Mouse (Mus musculus) heart, embryonic 13.5 days (tissue): Measurements from ENCODE around the gene Rps29. TPM values are rescaled to one million over a fixed set of nuclear protein-coding genes. Genes with fewer than 3 reads are reported as not detected.
"Not testable (repeated sequence)": the region's sequence is repeated elsewhere in the genome, so short reads cannot be mapped to it uniquely, and the experiment has no call there.

Experiments
- ATAC-seq: fragments of 200-750 bp; cut with Nextera tagmentation; 2 replicates; pipeline ENCODE4 v1.8.0; 2017; ENCODE audit warnings: moderate TSS enrichment; ENCODE audit not compliant: insufficient number of reproducible peaks, low FRiP score, low TSS enrichment; ENCODE audit errors: extremely low read depth
- H3K27ac ChIP-seq: fragments of 300-500 bp; sonication (generic); replicated peaks from 2 replicates; pipeline ENCODE4 v1.5.1; 2015; ENCODE audit warnings: moderate library complexity, mild to moderate bottlenecking, inconsistent platforms
- H3K27me3 ChIP-seq: fragments of 300-500 bp; sonication (generic); replicated peaks from 2 replicates; pipeline ENCODE4 v1.6.1; 2015; ENCODE audit warnings: mild to moderate bottlenecking, inconsistent platforms
- H3K36me3 ChIP-seq: fragments of 300-500 bp; sonication (generic); 2 replicates; pipeline ENCODE4 v1.6.1; 2015; ENCODE audit warnings: mild to moderate bottlenecking, inconsistent platforms
- H3K4me1 ChIP-seq: fragments of 300-500 bp; sonication (generic); 2 replicates; pipeline ENCODE4 v1.6.1; 2015; ENCODE audit warnings: inconsistent platforms
- H3K4me2 ChIP-seq: fragments of 300-500 bp; sonication (generic); 2 replicates; pipeline ENCODE4 v1.6.1; 2015; ENCODE audit warnings: inconsistent platforms, mild to moderate bottlenecking, moderate library complexity
- H3K4me3 ChIP-seq: fragments of 300-500 bp; sonication (generic); 2 replicates; pipeline ENCODE4 v1.5.1; 2015; ENCODE audit warnings: moderate library complexity, mild to moderate bottlenecking, inconsistent platforms
- H3K9ac ChIP-seq: fragments of 300-500 bp; sonication (generic); 2 replicates; pipeline ENCODE4 v1.6.1; 2015; ENCODE audit warnings: inconsistent platforms, mild to moderate bottlenecking, moderate library complexity
- H3K9me3 ChIP-seq: fragments of 300-500 bp; sonication (generic); 2 replicates; pipeline ENCODE4 v1.6.1; 2016; ENCODE audit warnings: inconsistent platforms
- WGBS: fragments of 180-500 bp; shearing (Covaris S2); methylation state at CpG from one replicate; pipeline ENCODE4 v1.1.7; 2015; ENCODE audit warnings: mixed read lengths; 5-methylcytosine and 5-hydroxymethylcytosine counted together
- polyA plus RNA-seq: library from polyadenylated mRNA; unstranded; fragments of >200 nt; fragmentation: Nextera tagmentation; extraction: Ambion mirVana; gene quantifications from 2 replicates; pipeline ENCODE4 v1.2.1, GENCODE M21; 2015

The Rps29 gene
- polyA plus RNA-seq: 1,386 and 1,427 TPM in 2 replicates

GRCm38 (mm10) chr12:69158765-69159577 is at the start of gene Rps29:
TSS of gene Rps29 (minus strand) at chr12:69159186.
- H3K4me1 ChIP-seq: peaks cover 13% of the 10 kb centered on the region
- peak within 1 kb of the TSS; percentile 82 for H3K4me3 ChIP-seq
- H3K4me2 ChIP-seq: peak within 1 kb of the TSS; percentile 71
- under 1% methylated on average over 60 of the region's 68 CpGs for WGBS
- H3K27ac ChIP-seq: peak within 1 kb of the TSS; percentile 95
- peak within 1 kb of the TSS; percentile 95 for H3K9ac ChIP-seq
- ATAC-seq: peak; percentile 99
- peaks cover 29% of the 10 kb centered on the region for H3K36me3 ChIP-seq
- H3K27me3 ChIP-seq, H3K9me3 ChIP-seq: not testable (repeated sequence)

GRCm38 (mm10) chr12:69208520-69208919 is 49.5 kb upstream of the Rps29 start:
- no peak for ATAC-seq
- WGBS: 90% methylated on average over 2 of the region's 2 CpGs
- H3K4me2 ChIP-seq: no peak overlapping the region

DNA sequence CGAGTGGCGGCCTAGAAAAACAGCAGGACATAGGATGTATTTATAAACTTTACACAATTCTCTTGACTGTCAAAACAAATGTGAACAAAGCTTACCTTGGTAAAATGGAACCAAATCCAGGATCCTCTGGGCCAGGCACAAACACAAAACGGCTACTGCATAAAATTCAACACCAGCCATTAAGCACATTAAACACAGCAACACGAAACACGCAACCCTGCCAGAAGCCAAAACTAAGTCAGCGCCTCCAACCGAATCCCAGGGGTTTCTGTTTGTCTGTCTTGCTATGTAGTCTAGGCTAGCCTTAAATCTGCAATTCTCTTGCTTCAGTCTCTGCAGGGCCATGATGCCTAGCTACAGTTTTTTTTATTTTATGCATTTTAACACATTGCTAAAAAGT is 48.9 kb upstream of the Rps29 start:
- Histone ChIP-seq H3K9me3 (no peaks in the 10 kb centered on the region), H3K4me3 (no peak overlapping the region), H3K4me2 (no peak overlapping the region), H3K27ac (no peak overlapping the region), H3K9ac (no peak overlapping the region), H3K36me3 (peaks cover 77% of the 10 kb centered on the region), H3K27me3 (no peaks in the 10 kb centered on the region), H3K4me1 (no peaks in the 10 kb centered on the region)
- ATAC-seq: no peak
- 96% methylated on average over 7 of the region's 7 CpGs for WGBS

More at GRCm38 (mm10) chr12:69208520-69208919, 49.5 kb upstream of the Rps29 start:
- no peak overlapping the region for H3K27ac ChIP-seq
- H3K9me3 ChIP-seq: no peaks in the 10 kb centered on the region
- peaks cover 78% of the 10 kb centered on the region for H3K36me3 ChIP-seq
- no peak overlapping the region for H3K4me3 ChIP-seq
- no peaks in the 10 kb centered on the region for H3K4me1 ChIP-seq
- H3K27me3 ChIP-seq: no peaks in the 10 kb centered on the region
- no peak overlapping the region for H3K9ac ChIP-seq

DNA sequence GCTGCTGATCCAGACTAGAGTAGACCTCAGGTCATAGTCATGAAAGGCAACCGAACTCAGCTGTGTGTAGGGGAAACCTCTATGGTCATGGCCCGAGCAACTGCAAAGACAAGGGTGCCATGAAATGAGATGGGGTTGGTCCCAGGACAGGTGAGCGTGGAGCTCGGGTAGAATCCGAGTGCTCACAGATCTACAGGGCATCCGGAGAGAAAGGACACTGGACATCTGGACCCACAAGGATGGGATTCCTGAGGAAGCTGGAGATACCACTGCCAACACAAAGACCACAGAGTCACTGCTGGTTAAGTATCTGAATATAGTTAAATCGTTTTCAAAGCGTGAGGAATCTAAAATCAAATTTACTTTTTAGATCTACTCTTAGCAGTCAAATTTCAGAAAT is 48.4 kb upstream of the Rps29 start:
- Histone ChIP-seq H3K4me1 (no peaks in the 10 kb centered on the region), H3K4me3 (no peak overlapping the region), H3K9me3 (no peaks in the 10 kb centered on the region), H3K9ac (no peak overlapping the region), H3K36me3 (peaks cover 77% of the 10 kb centered on the region), H3K27ac (no peak overlapping the region), H3K4me2 (no peak overlapping the region), H3K27me3 (no peaks in the 10 kb centered on the region)
- no peak for ATAC-seq
- 87% methylated on average over 8 of the region's 8 CpGs for WGBS

DNA sequence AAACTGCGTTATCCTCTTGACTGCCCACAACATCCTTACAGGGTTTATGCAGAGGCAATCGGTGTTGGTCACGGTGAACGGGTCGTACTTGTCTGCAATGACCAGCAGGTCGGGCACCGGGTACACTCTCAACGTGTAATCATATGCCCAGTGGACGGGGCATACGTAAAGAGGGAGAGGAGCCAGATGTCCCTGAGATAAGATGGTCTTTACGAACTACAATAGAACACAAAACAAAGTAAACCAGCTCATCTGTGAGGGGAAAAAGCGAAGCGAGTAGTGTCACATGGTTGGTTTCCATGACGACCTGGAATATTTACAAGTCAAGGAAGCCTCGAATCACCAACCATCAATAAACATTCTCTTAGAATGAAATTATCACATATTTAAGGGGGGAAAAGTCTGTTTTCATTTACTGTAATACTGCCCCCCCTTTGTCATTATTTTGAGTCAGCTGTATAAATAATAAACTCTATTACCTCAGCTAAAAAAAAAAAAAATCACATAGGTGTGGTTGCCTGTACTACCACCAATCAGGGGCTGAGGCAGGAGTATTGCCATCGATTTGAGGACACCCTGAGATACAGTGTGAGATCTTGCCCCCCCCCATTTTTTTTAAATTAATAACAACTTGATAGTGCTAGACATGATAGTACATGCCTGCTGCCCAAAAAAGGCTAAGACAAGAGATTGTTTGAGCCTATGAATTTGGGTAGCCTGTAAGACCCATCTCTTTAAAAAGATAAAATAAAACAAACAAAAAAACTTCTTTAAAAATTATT is 45.3 kb upstream of the Rps29 start, which contains the start of gene Gm49384:
Gm49384 (minus strand) TSS at position 216 of the 782 bp plus-strand sequence.
- no peaks in the 10 kb centered on the region for H3K9me3 ChIP-seq
- no peak within 1 kb of the TSS for H3K4me2 ChIP-seq
- no peak for ATAC-seq
- H3K36me3 ChIP-seq: peaks cover 77% of the 10 kb centered on the region
- H3K4me1 ChIP-seq: peaks cover 5% of the 10 kb centered on the region
- no peak within 1 kb of the TSS for H3K9ac ChIP-seq
- 85% methylated on average over 16 of the region's 16 CpGs for WGBS
- no peak within 1 kb of the TSS for H3K4me3 ChIP-seq
- no peaks in the 10 kb centered on the region for H3K27me3 ChIP-seq
- H3K27ac ChIP-seq: no peak within 1 kb of the TSS

GRCm38 (mm10) chr12:69198985-69199384 is 40.0 kb upstream of the Rps29 start:
- no peak for ATAC-seq
- no peaks in the 10 kb centered on the region for H3K9me3 ChIP-seq
- peaks cover 45% of the 10 kb centered on the region for H3K36me3 ChIP-seq
- H3K9ac ChIP-seq: 0 out of 2 replicates have a peak overlapping the region, but pooled peaks have one; percentile 29
- H3K4me2 ChIP-seq: peak overlapping the region; percentile 97
- peaks cover 28% of the 10 kb centered on the region for H3K4me1 ChIP-seq
- 0 out of 2 replicates have a peak overlapping the region, but pooled peaks have one; percentile 97 for H3K4me3 ChIP-seq
- no peak overlapping the region for H3K27ac ChIP-seq
- no peaks in the 10 kb centered on the region for H3K27me3 ChIP-seq

- peak within 1 kb of the TSS; percentile 87 for H3K9ac ChIP-seq
- peak within 1 kb of the TSS; percentile 97 for H3K4me2 ChIP-seq
- peaks cover 43% of the 10 kb centered on the region for H3K36me3 ChIP-seq
- peaks cover 28% of the 10 kb centered on the region for H3K4me1 ChIP-seq
- no peaks in the 10 kb centered on the region for H3K9me3 ChIP-seq
- 0 out of 2 replicates have a peak, but pooled peaks have one; percentile 10 for ATAC-seq
- peak within 1 kb of the TSS; percentile 91 for H3K27ac ChIP-seq
- peak within 1 kb of the TSS; percentile 97 for H3K4me3 ChIP-seq
- H3K27me3 ChIP-seq: no peaks in the 10 kb centered on the region
- under 1% methylated on average over 18 of the region's 18 CpGs for WGBS
These were observed 39.2 kb upstream of the Rps29 start, which contains the start of gene Dnaaf2 for GRCm38 (mm10) chr12:69198164-69198535. TSS of gene Dnaaf2 (minus strand) at chr12:69198429.

GRCm38 (mm10) chr12:69197378-69198163 is 38.6 kb upstream of the Rps29 start:
- peak overlapping the region; percentile 97 for H3K4me3 ChIP-seq
- H3K9ac ChIP-seq: peak overlapping the region; percentile 87
- ATAC-seq: peak; percentile 69
- H3K27ac ChIP-seq: peak overlapping the region; percentile 91
- H3K4me1 ChIP-seq: peaks cover 28% of the 10 kb centered on the region
- no peaks in the 10 kb centered on the region for H3K9me3 ChIP-seq
- H3K27me3 ChIP-seq: no peaks in the 10 kb centered on the region
- H3K36me3 ChIP-seq: peaks cover 43% of the 10 kb centered on the region
- H3K4me2 ChIP-seq: peak overlapping the region; percentile 97
- WGBS: under 1% methylated on average over 94 of the region's 94 CpGs

DNA sequence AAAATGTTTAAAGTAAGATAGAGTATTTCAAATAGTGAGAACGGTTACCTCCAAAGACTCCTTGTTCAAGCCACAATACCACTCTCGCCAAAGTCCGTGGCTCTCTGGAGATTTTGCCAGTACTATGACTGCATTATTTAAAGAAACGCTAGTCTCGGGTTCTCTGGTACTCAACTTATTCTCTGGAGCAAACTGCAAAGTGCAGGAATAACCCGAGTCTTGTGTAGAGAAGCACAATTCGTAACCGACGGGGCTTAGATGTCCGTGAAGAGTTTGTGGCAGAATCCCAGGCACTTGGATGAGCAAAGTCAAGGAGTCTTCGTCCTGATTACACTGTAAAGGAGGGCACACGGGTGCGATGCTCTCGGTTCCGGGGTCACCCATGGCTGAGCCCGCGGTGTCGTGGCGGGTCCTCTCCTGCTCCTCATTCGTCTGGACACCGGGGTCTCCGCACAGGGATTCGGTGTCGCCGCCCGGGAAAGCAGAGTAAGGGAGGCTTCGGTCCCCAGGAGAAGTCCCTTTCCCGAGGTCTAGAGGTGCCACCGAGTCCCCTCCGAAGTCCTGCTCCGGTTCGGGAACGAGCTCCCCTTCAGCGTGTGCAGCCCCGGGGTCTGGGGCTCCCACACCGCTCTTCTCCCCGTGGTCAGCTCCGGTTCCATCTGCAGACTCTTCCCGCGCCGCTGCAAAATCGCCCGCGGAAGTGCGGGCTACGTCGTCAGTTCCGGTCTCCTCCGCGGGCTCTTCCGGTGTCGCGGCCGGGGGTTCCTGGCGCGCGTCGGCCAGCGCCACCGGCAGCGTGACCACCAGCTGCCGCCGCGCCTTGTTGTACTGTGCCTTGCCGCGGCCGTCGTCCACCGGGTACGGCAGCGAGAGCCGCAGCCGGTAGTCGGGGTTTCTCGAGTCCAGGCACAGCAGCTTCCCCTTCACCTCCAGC is 37.7 kb upstream of the Rps29 start, which contains the start of gene Gm49383:
Gm49383 (minus strand) TSS at position 661 of the 934 bp plus-strand sequence.
- Histone ChIP-seq H3K27ac (peak within 1 kb of the TSS; percentile 91), H3K9ac (peak within 1 kb of the TSS; percentile 87), H3K36me3 (peaks cover 41% of the 10 kb centered on the region), H3K4me1 (peaks cover 28% of the 10 kb centered on the region), H3K9me3 (no peaks in the 10 kb centered on the region), H3K4me2 (peak within 1 kb of the TSS; percentile 97), H3K27me3 (no peaks in the 10 kb centered on the region), H3K4me3 (peak within 1 kb of the TSS; percentile 97)
- under 1% methylated on average over 75 of the region's 75 CpGs for WGBS
- peak; percentile 58 for ATAC-seq

GRCm38 (mm10) chr12:69192637-69193036 is 33.7 kb upstream of the Rps29 start:
- no peak for ATAC-seq
- no peak overlapping the region for H3K9ac ChIP-seq
- no peaks in the 10 kb centered on the region for H3K9me3 ChIP-seq
- peaks cover 11% of the 10 kb centered on the region for H3K4me1 ChIP-seq
- H3K4me2 ChIP-seq: no peak overlapping the region
- H3K27me3 ChIP-seq: no peaks in the 10 kb centered on the region
- H3K4me3 ChIP-seq: no peak overlapping the region
- H3K36me3 ChIP-seq: peaks cover 50% of the 10 kb centered on the region
- no peak overlapping the region for H3K27ac ChIP-seq
- 90% methylated on average over 2 of the region's 2 CpGs for WGBS
